Mouse (Mus musculus) cerebellum, adult 18-20 months (tissue): ENCODE results near the gene 1110002E22Rik.
A peak's percentile ranks its signal among the peaks of the same experiment; 100 is the strongest.

Source experiments
- DNase-seq, 2 experiments: peaks; one replicate each; pipeline ENCODE4 v3.0.0; 2021

The 1110002E22Rik gene

DNA sequence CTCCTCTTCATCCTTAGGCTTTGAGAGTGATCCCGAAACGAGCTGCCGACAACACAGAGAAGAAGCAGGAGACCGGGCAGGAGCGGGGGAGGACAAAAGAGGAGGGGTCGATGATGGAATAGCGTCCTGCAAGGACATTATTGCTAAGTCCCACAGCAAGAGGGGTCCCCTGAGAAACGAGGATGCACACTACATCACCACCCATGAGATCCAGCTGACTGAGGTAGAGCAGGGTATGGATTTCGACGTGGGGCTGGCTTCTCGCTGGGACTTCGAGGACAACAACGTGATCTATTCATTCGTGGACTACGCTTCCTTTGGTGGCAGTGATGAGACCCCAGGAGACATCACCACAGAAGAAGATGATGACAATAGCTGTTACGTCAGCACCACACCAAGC, 1.1 kb downstream of the 1110002E22Rik start:
- DNase-seq, result no peak

DNA sequence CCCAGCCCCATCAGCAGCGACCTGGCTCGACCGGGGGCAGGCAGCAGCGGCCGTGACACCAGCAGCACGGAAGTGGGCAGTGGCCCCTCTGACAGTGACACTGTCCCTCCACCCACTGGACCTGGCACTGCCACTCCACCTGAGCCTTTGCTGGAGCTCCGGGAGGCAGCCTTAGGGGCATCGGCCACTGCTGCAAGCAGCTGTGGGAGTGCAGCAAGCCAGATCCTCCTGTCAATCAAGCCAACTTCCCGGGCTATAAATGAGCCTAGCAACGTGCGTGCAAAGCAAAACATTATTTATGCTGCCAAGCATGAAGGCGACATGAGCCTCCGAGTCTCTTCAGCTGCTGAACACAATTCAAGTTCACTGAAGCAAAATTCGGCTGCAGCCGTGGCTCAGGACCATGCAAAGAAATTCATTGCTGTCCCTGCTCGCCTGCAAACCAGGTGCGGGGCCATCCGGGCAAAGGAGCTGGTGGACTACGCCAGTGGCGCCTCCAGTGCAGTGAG, 1.6 kb downstream of the 1110002E22Rik start:
- DNase-seq, result peak in 1 of 2 experiments; percentile 37

DNA sequence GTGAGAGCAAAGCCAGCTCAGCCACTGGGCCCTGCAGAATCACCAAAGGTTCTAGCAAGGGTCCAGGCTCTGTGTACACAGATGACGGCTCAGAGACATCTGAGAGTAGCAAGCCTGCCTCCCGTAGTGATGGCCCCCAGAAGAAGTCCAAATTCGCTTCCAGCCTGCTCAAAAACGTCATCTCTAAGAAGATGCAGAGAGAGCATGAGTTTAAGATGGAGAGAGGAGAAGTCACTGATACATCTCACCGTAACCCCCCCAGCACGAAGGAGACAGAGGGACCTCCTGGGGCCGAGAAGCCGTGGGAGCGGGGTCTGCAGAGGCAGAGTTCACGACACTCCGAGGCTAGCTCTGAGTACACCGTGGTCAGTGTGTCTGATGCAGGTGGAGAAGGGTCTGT, 2.4 kb downstream of the 1110002E22Rik start, which contains the start of gene Gm5105:
Gene Gm5105 (minus strand): TSS at position 101 of the 400 bp plus-strand sequence.
- DNase-seq, result no peak

DNA sequence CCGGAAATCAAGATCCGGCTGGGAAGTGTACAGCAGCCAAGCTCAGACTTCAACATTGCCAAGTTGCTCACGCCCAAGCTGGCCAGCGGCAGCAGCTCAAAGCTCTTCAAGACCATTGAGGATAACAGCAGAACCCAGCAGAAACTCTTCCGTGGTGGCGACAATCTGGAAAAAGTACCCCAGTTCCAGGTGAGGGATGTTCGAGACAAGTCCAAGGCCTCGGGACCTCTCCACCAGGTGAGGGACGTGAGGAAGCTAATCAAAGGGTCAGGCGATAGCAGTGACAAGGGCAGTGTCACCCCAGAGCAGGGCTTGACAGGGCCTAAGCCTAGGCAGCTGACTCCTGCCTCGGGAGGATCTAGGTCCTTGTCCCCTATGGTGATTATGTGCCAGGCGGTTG, 3.3 kb downstream of the 1110002E22Rik start:
- DNase-seq, result no peak

DNA sequence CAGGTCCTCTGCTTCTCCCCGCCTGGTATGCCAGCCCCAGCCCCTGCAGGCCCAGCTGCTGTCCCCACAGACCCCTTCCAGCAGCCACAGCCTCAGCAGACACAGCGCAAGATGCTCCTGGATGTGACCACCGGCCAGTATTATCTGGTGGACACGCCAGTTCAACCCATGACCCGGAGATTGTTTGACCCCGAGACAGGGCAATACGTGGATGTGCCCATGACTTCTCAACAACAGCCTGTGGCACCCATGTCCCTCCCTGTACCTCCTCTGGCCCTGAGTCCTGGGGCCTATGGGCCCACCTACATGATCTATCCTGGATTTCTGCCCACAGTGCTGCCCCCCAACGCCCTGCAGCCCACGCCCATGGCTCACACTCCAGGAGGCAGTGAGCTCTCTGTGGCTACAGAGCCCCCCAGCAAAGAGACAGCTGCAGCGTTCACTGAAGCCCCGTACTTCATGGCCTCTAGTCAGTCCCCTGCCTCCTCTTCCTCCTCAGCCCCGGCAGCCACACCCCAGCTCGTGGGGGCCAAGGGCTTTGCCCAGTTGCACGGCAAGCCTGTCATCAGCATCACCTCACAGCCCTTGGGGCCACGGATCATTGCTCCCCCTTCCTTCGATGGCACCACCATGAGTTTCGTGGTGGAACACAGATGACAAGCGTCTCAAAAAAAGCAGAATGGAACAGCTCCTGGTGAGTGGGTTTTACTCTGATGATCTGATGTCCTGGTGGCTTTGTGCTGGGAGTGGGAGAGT, 5.1 kb downstream of the 1110002E22Rik start:
- no peak for DNase-seq

DNA sequence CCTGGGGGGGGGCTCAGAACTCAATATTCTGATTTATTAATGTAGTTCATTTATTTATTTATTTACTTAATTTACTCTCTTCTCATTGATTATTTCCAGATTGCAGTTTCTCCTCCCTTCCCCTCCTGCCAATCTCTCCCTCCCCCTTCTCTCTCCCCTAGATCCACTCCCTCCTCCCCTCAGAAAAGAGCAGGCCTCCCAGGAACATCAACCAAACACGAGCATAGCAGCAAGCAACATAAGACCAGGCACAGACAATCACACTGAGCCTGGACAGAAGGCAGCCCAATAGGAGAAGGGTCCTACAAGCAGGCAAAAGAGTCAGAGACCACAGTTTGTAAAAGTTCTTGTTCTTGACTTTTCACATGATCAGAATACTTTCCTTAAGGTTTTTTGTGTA, 6.2 kb downstream of the 1110002E22Rik start:
- DNase-seq, result no peak

DNA sequence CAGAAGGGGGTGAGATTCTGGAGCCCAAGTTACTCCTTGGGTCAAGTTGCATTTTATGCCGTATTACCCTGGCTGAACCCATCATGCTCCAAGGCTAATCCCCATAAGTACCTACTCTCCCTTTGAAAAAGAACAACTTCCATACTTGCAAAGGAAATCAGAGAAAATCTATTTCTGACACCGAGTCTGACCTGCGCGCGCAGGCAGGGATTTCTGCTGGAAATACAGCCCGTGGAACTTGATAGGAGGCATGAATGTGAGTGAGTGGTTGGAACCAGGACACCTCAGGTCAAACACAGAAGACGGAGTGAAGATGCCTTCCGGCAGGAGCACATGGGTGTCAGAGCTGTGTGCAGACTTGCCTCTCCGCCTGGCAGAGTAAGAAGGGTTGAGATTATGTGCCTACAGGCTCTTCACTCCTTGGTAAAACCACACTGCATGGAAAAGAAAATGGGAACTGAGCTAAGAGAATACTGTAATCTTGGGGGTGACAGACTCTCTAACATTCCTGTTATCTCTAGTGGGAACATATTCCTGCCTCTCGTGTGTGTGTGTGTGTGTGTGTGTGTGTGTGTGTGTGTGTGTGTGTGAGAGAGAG, 6.7 kb downstream of the 1110002E22Rik start:
- no peak for DNase-seq

DNA sequence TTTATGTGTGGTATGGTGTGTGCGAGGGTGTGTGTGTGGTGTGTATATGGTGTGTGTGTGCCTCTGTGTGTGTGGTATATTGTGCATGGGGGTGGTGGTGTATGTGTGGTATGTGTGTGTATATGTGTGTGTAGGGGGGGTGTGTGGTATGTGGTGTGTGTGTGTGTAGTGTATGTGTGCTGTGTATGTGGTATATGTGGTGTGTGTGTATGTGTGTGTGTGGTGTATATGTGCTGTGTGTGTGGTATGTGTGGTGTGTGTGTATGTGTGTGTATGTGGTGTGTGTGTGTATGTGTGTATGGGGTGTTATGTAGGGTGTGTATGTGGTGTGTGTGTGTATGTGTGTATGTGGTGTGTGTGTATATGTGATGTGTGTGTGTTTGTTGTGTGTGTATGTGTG, 9.4 kb downstream of the 1110002E22Rik start:
- DNase-seq, result no peak

DNA sequence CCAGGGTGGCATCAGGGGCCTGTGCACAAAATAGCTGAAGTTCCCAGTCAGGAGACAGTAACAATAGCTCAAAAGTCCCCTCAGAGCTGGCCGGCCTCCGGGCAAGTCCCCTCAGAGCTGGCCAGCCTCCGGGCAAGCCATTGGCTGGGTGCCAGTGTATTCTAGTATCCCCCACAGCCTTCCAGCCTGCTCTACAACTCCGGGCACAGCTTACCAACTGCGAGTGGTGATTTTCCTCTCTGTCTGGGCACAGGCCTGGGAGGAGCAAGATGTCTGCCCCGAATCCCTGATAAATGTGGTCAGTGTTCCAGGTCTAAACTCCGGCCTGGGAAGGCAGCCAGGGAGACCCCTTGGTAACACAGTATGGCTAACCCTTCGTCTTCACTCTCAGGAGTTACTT, 10.4 kb downstream of the 1110002E22Rik start:
- DNase-seq, result peak; percentile 29

DNA sequence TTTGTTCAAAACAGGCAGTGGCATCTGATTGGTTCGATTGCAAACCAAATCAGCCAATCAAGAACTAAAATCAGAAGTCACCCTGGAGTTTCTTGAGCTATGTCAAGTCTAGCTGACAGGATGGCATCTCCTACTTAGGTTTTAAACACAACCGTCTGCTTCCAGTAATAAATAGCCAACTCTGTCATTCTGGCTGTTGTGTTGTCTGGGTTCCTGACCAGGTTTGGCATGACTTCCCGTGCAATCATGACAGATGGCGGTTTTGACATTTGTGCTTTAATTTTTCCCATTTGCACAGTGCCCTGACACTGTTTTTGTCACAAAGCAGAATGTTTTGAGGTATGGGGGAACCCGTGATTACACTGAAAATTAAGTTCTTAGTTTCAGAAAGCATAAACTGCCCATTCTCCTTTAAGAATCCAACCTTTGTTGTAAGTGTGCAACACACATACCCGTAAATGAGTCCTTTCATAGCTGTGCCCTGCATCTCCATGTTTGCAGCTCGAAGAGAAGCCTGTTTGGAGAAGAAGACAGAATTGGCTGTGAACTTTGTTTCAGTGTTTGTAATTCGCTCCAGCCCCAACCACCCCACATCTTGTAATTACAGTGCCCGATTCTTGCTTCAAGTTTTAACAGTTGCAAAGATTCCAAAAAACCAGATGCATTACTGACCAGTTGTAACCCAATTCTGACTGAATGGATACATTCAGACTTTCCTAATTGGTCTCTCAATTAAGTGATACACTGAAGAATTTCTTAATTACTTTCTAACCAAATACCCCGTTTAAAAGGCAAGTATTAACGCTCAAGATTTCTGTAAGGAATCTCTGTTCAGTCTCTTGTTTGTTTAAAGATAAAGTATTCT, 12.9 kb downstream of the 1110002E22Rik start:
- DNase-seq, result peak; percentile 62 to 68

DNA sequence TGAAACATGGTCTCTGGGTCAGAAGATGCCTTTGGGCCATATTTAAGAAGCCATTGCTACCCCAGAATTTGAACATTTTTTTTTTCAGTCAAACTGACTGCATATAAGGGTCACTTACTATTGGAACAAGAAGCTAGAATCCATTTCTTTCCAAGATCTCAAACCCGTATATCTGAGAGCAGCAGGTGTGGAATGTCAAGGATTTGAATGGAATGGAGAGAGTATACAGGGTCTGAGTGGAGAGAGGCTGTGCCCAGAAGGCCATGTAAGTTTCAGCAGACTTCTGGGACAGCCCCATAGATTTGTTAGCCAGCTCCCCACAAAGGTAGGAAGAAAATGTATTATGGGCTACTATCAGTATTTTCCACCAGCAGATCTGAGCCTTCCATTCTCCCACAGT, 13.8 kb downstream of the 1110002E22Rik start:
- no peak for DNase-seq

DNA sequence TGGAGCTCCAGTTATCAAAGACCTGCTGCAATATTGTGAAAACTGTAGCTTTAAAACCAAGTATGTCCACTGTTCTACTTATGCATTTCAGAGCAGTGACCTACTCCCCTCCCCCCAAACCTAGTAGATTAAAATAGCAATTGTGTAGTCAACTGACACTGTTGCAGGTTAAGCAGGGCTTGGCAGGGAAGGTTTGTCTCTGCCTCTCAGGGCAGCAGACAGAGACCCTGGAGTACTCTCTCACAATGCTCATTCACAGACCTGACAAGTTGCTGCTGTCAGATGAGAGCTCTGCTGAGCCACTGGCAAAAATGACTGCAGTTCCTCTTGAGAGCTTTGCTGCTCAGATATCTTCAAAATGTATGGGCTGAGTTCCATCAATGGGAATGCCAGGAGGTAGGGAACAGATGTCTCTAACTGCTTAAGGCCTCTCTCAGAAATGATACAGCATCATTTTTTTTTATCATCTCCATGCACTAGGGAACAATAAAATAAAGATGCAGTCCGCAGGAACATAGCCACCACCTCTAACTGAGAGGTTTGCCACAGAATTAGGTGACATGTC, 18.3 kb downstream of the 1110002E22Rik start:
- peak; percentile 35 to 41 for DNase-seq

DNA sequence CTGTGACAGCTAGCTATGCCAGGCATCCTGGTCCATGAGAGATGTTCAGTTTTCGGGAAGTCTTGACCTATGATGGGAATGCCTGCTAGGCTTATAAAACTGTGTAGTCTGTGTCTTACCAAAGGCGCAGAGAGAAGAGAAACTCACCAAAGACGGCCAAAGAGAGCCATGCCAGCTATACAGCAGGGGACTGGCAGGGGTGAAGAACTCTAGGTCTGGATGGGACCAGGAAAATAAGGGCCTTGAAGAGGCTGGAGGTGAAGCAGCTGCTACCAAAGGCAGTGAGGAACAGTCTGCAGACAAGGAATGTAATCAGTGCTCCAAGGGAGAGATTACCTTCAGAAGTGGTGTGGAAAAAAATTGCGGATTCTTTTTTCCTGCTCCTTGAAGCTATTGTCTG, 19.0 kb downstream of the 1110002E22Rik start:
- DNase-seq, result no peak

DNA sequence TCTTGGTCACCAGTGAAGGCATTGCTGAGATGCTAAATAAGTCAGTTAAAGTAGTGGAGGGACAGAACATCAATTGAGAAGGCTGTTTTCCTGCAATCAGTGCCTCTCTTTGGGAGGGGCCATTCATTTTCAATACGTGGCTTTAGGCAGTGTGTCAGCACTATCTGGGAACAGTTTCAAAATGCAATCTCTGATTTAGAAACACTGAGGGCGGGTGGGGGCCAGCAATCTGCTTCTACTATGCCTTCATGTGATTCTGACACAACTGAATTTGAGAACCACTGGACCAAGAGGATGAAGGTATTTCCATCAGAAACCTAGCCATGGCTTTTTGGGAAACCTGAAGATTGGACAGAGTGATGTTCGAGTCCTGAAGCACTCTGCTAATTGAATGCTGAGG, 30.4 kb downstream of the 1110002E22Rik start:
- DNase-seq, result no peak

DNA sequence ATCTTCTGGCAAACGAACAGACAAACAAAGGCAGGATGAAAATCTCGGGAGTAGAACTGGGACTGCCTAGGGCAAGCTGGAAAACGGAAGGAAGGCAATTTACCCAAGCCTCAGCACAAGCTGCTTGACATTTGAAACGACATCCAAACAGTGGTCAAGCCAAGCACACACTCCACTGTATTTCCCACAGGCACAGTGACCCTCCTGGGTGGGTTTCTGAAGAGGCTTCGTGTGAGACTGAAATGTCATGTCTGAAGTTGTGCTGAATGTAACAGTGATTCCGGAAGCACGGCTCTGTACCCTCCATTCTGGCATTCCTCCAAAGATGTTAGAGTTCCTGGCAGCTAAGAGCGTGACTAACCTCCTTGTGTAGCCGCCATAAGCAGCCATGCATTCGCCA, 30.9 kb downstream of the 1110002E22Rik start:
- peak; percentile 11 to 20 for DNase-seq

DNA sequence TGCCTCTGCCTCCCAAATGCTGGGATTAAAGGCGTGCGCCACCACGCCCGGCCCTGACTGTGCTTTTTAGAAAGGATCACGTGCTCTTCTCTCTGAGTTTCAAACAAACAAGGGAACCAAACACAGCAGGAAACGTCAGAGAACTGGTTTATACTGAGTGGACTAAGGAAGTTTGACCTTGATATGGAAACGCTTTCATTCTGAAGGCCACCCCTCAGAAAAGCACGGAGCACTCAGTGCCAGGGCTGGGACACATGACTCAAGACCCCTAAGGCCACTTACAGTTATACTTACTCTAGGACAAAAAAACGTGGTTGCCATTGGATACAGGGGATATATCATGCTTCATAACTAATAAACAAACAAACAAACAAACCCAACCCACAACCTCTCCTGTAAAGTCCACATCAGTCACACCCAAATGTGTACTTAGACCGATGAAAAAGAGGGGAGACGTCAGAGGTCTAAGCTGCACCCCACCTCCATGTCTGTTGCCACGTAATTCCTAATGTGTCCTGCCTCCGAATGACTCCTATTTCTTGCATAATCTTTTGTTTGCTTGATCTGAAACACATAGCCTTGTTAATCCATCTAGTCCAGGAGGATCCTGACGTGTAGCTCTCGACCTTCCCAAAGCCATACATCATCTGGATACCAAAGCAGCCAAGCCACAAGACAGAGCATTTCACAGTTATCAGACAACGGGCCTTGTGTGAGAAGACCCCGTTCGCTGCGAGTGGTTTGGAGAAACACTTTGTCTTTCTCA, 31.6 kb downstream of the 1110002E22Rik start:
- DNase-seq, result no peak

DNA sequence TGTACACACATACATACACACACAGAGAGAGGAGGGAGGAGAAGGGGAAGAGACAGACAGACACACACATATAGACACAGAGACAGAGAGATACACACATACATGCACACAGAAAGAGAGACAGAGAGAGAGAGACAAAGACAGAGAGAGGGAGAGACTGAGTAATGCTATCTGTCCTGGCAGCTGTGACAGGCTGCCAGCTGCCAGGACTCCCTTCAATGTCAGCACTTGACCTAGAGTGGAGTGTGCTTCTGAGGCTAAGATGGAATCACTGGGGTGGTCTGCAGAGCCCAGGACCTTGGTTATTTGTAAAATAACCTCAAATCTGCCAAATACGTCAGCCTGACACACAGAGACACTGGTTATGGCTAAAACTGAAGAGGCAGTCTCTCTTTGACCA, 32.9 kb downstream of the 1110002E22Rik start:
- no peak for DNase-seq

DNA sequence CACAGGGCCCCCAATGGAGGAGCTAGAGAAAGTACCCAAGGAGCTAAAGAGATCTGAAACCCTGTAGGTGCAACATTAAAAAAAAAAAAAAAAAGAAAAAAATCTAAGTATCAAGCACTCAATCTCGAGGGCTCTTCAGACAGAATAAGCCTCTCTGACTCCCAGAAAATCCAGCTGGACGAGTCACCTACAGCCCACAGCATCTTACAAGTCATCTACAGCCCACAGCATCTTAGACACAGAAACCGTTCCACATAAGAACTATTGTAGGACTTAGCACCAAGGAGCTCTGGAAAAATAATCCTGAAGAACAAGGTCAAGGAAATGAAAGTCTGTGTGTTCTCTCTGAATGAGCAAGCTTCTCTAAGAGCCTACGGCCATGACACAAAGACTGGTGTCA, 37.1 kb downstream of the 1110002E22Rik start:
- no peak for DNase-seq

DNA sequence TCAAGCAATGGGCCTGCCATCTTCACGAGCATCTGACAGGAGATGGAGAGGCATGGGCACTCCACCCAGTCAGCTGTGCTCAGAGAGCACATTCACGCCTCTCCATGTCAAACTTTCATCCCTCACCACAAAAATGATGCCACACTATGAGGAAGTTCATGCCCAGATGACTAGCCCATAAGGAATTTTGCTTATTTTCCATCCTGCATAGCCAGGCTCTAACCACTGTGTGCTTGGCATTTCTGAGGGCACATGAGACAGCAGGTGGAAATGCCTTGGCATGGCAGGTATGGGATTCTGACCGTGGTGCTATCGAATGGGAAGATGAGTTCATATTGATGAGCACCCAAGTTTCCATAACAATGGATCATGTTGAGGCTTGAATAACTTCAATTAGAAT, 38.8 kb downstream of the 1110002E22Rik start:
- no peak for DNase-seq

DNA sequence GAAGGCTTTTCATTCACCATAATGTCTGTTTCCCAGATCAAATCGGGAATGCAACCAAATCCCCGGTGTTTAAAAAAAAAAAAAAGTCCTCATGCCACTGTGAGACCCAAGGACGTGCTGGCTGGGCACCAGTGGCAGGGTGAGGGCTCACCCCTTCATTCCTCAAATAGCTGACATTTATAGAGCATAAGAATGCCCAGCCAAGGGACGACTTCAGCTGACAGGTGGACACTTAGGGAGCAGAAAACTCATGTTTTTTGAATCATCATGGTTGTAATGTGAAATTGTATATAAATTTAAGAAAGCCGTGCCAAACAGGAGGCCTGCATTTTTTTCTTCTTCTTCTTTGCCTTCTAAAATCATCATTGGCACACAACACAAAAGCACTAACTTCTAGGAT, 40.2 kb downstream of the 1110002E22Rik start:
- no peak for DNase-seq

DNA sequence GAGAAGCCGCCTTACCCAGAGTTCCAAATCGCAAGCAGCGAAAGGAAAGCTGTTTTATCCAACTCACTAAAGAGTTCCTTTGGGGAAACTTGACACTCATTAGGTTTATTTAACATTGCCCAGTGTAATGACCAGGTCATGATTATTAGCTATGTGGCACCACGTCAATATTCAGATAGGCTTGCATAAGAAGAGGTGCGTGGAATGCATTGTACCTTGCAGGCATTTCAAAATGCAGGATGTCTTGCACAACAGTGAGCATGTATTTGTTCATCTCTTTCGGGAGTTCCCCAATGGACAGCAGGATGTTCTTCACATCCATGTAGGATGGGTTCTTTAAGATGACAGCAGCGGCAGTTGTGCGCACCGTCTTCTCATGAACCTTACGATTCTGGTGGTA, 42.0 kb downstream of the 1110002E22Rik start:
- DNase-seq, result no peak
